Mouse (Mus musculus): ENCODE measurements around the gene Psme3. TPM values are rescaled to one million over a fixed set of nuclear protein-coding genes. Genes with fewer than 3 reads are reported as not detected.

The Psme3 gene
- total RNA-seq, 2 experiments from 2014 or later = 54.1 to 57.8 TPM

DNA sequence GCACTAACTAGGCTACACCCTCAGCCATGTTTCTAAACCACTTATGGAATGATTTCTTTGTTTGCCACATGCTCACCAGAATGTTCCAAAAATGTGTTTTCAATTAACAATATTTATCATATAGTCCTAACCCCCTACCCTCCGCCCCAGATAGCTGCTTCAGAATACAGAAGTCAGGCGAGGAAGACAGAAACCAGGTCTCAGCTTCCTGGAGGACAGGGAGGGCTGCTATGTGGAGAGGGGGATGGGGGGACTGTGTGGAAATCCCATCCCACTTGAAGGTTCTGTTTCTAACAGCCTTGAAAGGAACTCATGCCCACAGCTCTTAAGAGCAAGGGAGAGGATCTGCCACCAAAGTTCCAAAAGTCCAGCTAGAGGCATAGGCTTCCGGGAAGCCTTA, 33.2 kb downstream of the Psme3 start:
- DNase-seq = no peak
- intact Hi-C loops (cut with DNase I) = no loop called here

DNA sequence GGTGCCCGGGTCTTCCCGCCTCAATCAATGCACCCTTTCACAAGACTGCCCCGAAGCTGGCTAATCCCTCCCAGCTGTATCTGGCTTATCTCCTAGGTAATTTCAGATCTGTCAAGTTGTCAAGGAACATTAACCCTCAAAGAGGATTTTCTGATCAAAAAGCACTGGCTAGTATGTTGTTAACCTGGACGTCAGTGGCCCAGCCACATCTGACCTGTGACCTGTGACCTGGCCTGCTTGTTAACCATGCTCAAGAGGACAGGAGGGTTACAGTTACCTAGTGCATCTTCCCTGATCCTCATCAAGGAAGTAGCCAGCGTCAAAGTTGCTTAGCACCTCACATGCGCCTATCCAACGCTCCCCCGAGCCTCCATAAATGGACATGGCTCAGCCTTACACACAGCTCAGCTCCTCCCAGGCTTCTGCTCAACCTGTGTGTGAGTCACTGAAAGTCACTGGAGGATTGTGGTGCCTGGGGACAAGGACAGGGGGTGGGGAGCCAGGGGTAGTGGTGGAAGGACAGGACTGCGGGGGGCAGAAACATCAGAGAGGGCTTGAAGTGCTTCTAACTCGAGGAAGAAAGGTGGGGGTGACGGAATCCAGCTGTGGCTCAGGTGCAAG, 35.2 kb downstream of the Psme3 start:
- DNase-seq = no peak
- intact Hi-C loops (cut with DNase I) = no loop called here

DNA sequence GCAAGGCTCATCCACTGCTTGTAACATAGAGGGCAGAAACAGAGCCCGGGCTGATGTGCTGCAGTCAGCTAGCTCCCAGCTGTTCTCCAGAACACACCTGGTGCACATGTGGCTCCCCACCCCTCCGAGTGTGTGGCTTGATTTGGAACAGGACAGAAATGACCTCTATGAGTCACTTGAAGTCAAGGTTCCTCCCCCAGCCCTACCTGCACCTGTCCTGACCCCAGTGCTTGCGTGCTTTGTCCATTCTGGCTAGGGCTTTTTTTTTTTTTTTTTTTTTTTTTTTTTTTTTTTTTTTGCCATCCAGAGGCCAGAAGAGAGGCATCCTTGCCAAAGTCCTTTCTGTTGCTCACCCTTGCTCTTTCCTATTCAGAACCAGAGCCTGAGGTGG, 35.7 kb downstream of the Psme3 start:
- intact Hi-C loops (cut with DNase I) = no loop called here
- no peak for DNase-seq

DNA sequence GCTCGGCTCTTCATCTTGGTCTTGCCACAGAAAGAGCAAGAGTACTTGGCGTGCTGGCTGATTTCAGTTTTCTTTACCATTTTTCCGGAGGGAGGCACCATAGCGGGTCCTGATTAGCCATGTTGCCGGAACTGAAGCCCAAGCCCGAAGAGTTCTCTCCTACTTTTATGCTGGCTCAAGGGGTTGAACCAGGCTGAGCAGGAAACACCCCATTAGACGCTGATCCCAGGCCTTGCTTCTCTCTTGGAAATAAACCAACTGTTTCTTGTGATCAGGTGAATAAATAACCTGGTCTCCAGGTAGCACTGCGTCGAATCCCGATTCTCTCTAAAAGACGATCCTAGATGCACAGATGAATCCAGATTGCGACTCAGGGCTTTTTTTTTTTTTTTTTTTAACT, 37.4 kb downstream of the Psme3 start:
- intact Hi-C loops (cut with DNase I) = no loop called here
- no peak for DNase-seq

DNA sequence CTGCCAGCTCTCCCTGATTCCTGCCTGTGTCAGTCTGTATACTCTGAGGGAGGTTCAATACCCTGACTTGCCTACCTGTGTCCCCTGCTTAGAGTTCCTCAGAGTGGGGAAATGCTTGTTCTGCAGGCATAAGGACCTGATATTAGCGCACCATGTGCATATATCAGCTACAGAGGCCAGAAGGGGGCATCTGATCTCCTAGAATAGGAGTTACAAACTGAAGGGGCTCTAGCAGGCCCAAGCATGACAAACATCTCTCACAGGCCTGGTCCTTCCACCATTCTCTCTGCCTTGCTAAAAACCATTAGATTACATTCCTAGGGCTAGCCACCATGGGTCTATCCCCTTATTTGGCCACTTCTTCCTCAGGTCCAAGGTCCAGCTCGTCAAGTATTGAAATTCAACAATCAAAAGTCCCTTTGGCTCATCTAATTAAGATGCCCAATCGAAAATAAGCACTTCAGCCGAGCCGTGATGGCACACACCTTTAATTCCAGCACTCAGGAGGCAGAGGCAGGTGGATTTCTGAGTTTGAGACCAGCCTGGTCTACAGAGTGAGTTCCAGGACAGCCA, 38.5 kb downstream of the Psme3 start:
- intact Hi-C loops (cut with DNase I) = no loop called here

DNA sequence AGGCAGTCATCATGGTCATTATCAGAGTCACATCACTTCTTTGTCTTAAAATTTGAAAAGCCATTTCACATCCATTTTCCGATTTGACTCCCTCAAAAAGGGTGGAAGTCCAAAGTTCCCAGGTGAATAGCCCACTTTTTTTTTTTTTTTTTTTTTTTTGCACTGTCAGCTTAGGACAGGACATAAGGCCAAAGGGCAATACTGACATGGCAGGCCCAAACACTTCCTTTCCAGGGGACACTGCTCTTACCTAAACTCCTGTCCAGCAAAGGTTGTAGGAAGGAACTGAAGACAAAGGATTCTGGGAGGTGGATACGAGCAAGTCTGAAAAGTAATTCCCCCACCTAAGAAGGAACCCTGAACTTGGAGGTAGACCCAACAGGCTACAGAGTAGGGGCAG, 39.9 kb downstream of the Psme3 start:
- DNase-seq = no peak
- intact Hi-C loops (cut with DNase I) = no loop called here

More for the DNA sequence above, 38.5 kb downstream of the Psme3 start:
- no peak for DNase-seq

DNA sequence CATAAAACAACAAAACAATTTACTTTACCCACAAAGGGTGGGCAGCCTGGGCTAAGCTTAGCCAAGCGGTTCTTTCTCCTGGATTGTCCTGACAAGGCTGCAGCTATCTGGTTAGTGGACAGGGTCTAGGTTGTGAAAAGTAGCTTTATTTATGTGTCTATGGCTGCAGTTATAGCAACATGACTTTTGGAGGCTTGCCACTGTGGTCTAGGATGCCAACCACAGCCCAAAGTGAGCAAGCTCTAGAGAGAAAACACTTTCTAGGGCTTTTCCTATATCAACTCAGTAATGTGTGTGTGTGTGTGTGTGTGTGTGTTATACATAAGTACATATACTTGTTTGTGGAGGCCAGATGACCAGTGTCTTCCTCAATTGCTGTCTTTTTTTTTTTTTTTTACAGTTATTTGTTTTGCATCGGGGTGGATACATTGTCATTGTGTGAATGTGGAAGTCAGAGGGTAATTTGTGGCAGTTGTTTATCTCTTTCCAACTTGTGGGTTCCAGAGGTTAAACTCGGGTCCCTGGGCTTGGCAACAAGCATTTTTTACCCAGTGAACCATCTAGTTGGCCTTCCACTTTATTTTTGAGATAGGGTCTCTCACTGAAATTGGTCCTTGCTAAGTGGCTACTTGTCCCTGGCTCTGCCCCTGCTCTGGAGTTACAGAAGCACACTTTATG, 41.6 kb downstream of the Psme3 start:
- intact Hi-C loops (cut with DNase I) = no loop called here
- DNase-seq = no peak

DNA sequence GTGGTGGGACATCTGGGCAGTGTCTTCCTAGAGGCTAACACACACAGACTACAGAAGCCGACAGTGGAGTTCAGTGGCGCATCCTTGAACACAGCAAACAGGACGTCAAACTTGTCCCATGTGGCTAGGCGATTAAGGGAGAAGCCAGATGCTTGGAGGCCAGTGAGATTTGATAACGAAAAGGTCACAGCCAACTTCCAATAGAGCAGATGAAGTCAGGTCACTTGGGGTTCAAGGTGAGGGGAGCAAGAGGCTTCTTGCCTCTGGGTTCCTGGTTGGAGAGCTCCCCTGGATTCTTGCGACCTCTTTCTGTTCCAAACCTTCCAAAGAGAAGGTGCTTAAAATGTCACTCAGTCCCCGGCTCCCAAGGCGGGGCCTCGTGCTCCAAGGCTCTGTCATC, 43.8 kb downstream of the Psme3 start:
- intact Hi-C loops (cut with DNase I) = no loop called here
- no peak for DNase-seq

DNA sequence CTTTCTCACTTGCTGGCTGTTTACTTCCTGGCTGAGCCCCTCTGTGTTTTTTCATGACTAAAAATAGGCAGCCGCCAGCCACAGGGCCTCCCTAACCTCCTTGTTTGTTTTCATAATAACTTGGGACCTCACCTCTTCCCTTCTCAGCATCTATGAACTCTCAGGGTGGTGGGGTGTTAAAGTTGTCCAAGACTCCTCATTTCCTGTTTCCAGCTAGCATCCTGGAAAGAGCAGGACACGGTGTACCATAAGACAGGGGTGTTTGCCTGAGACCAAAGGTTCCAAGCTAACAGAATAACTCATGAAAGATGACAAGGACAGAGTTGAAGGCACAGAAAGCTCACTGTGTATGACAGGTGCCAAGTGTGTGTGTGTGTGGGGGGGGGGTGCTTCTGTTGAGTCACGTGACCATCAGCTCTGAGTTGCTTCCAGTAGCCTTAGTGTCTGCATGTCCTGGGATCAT, 44.7 kb downstream of the Psme3 start:
- intact Hi-C loops (cut with DNase I) = no loop called here

DNA sequence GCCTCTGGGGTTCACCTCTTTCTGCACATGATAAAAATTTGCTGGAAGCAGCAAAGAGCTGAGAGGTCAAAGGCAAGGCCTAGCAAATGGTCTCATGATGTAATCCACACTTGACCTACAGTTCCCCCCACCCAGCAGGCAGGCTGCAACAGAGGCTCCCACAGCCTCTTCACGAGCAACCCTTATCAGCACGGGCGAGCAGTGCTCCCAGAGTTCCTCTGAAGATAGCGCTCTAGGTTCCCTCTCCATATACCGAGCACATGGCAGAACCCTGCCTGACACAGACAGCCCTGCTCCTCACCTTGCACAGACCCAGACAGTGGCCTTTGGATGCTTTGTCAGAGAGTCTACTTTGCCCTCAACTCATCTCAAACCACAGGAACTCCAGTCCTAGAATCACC, 48.5 kb downstream of the Psme3 start:
- DNase-seq = no peak
- intact Hi-C loops (cut with DNase I) = no loop called here

More for the DNA sequence above, 44.7 kb downstream of the Psme3 start:
- no peak for DNase-seq

DNA sequence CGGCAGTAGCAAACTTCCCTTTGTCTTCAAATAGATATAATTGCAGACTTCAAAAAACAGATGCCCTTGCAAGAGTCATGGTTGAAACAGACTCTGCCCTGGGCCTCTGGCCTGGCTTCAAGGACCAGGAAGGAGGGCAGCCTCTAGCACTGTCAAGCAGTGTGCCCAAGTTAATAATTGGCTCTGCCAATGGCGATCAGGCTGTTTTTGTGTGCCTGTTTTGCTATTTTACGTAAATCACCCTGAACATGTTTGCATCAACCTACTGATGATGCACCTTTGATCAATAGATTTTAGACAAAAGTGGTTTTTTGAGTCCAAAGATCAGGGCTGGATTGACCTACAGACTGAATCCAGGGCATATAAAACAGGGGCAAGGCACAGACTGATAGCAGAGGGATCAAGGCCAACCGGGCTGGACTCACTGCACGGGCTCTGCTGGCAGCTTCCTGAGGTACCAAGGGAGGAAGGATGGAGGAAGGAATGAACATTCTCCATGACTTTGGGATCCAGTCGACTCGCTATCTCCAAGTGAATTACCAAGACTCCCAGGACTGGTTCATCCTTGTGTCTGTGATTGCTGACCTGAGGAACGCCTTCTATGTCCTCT, 51.4 kb downstream of the Psme3 start, which contains the start of gene G6pc:
Gene G6pc, plus strand, starts transcription at position 236 of the 610 bp plus-strand sequence.
- intact Hi-C loops (cut with DNase I) = no loop called here
- DNase-seq = no peak

DNA sequence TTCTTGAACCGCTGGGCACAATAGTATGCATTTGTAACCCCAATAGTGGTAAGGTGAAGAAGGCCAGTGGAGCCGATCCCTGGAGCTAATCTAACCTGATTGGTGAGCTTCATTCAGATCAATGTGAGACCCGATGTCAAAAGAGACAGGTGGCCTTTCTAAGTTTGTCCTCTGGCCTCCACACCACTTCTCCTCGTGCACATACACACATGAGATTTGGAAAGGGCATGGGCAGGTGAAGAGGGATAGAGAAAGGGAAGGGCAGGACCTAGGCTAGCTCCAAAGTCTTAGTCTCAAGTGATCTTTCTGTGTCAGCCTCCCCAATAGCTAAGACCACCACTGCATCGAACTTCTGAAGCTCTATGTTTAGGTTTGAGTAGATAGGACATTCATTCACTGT, 54.1 kb downstream of the Psme3 start:
- no peak for DNase-seq
- intact Hi-C loops (cut with DNase I) = no loop called here

Small RNA genes lying within 50 kb of the gene (microRNA-seq; reads per million reads assigned to microRNA genes)
- 0 reads per million in 2 experiments for gene Gm25593

Other genes starting within 250 kb of the Psme3 start
- gene Naglu, start 246.2 kb upstream of the Psme3 start, total RNA-seq (2021) = 1 to 10 TPM; 3.2 to 3.5 TPM
- not detected for gene Hsd17b1, start 237.8 kb upstream of the Psme3 start, total RNA-seq (2021)
- 1 to 10 TPM; 8.0 to 8.9 TPM for gene Coasy, start 233.6 kb upstream of the Psme3 start, total RNA-seq (2021)
- 10 to 100 TPM in 1 of 2 experiments, 1 to 10 TPM in 1; 8.8 to 12.4 TPM for gene Mlx, start 228.9 kb upstream of the Psme3 start, total RNA-seq (2021)
- gene Psmc3ip, start 220.8 kb upstream of the Psme3 start, total RNA-seq (2021) = 1 to 10 TPM; 1.6 to 2.1 TPM
- 10 to 100 TPM; 29.6 to 29.7 TPM for gene Retreg3, start 196.3 kb upstream of the Psme3 start, total RNA-seq (2021)
- gene Tubg1, start 196.3 kb upstream of the Psme3 start, total RNA-seq (2021) = 10 to 100 TPM; 23.9 TPM
- gene Tubg2, start 160.3 kb upstream of the Psme3 start, total RNA-seq (2021) = 1 to 10 TPM; 2.3 to 2.6 TPM
- 1 to 10 TPM; 1.1 to 2.1 TPM for gene Cntnap1, start 145.7 kb upstream of the Psme3 start, total RNA-seq (2021)
- gene Plekhh3, start 144.9 kb upstream of the Psme3 start, total RNA-seq (2021) = 10 to 100 TPM; 22.4 to 27.6 TPM
- not detected for gene Ccr10, start 140.8 kb upstream of the Psme3 start, total RNA-seq (2021)
- 10 to 100 TPM; 20.5 to 23.8 TPM for gene Ezh1, start 89.8 kb upstream of the Psme3 start, total RNA-seq (2021)
- 10 to 100 TPM; 35.3 to 38.3 TPM for gene Ramp2, start 70.2 kb upstream of the Psme3 start, total RNA-seq (2021)
- gene Vps25, start 62.5 kb upstream of the Psme3 start, total RNA-seq (2021) = 10 to 100 TPM; 36.2 to 39.4 TPM
- gene Wnk4, start 55.6 kb upstream of the Psme3 start, total RNA-seq (2021) = under 1 TPM; 0.10 to 0.15 TPM
- gene Cntd1, start 37.2 kb upstream of the Psme3 start, total RNA-seq (2021) = under 1 TPM; 0.10 to 0.15 TPM
- 10 to 100 TPM; 64.3 to 71.4 TPM for gene Coa3, start 37.1 kb upstream of the Psme3 start, total RNA-seq (2021)
- 10 to 100 TPM; 73.9 to 78.0 TPM for gene Becn1, start 13.9 kb upstream of the Psme3 start, total RNA-seq (2021)
- 1 to 10 TPM in 1 of 2 experiments, under 1 TPM in 1; 0.92 to 1.2 TPM for gene Aoc2, start 8.8 kb downstream of the Psme3 start, total RNA-seq (2021)
- gene Aoc3, start 14.4 kb downstream of the Psme3 start, total RNA-seq (2021) = 1 to 10 TPM; 4.7 to 7.1 TPM
- gene G6pc, start 51.3 kb downstream of the Psme3 start, total RNA-seq (2021) = not detected
- 10 to 100 TPM; 10.5 to 19.4 TPM for gene Aarsd1, start 101.4 kb downstream of the Psme3 start, total RNA-seq (2021)
- gene Gm27029, start 108.6 kb downstream of the Psme3 start, total RNA-seq (2021) = 10 to 100 TPM in 1 of 2 experiments, 1 to 10 TPM in 1; 8.1 to 13.0 TPM
- 1 to 10 TPM; 6.7 to 7.9 TPM for gene Rundc1, start 108.9 kb downstream of the Psme3 start, total RNA-seq (2021)
- 100 to 1,000 TPM in 1 of 2 experiments, 10 to 100 TPM in 1; 83.5 to 111 TPM for gene Ptges3l, start 109.1 kb downstream of the Psme3 start, total RNA-seq (2021)
- 10 to 100 TPM; 35.1 to 42.1 TPM for gene Rpl27, start 126.1 kb downstream of the Psme3 start, total RNA-seq (2021)
- gene Ifi35, start 132.2 kb downstream of the Psme3 start, total RNA-seq (2021) = 10 to 100 TPM in 1 of 2 experiments, 1 to 10 TPM in 1; 9.1 to 13.0 TPM
- gene Rnd2, start 148.8 kb downstream of the Psme3 start, total RNA-seq (2021) = 1 to 10 TPM; 2.8 to 3.0 TPM
- gene Vat1, start 150.0 kb downstream of the Psme3 start, total RNA-seq (2021) = 10 to 100 TPM; 11.5 to 12.3 TPM
- under 1 TPM; 0.31 to 0.57 TPM for gene Brca1, start 235.7 kb downstream of the Psme3 start, total RNA-seq (2021)
- 10 to 100 TPM; 54.0 to 61.6 TPM for gene Nbr1, start 235.9 kb downstream of the Psme3 start, total RNA-seq (2021)